Mouse (Mus musculus) neural tube, embryonic 11.5 days (tissue): ENCODE results near the gene Atoh8. TPM values are rescaled to one million over a fixed set of nuclear protein-coding genes. Genes with fewer than 3 reads are reported as not detected.

Source experiments
- ATAC-seq: fragments of 200-750 bp; cut with Nextera tagmentation; 2 replicates; pipeline ENCODE4 v1.8.0; 2017; ENCODE audit warnings: moderate number of reproducible peaks, mild to moderate bottlenecking, moderate TSS enrichment, moderate library complexity; ENCODE audit not compliant: insufficient read depth, low FRiP score, low TSS enrichment
- DNase-seq: peaks from one replicate; pipeline ENCODE4 v3.0.0-alpha.2; 2015; ENCODE audit warnings: low spot score
- H3K27ac ChIP-seq: fragments of 300-500 bp; sonication (generic); 2 replicates; pipeline ENCODE4 v1.5.1; 2014; ENCODE audit warnings: low read depth, mild to moderate bottlenecking, low read length
- H3K27me3 ChIP-seq: fragments of 300-500 bp; sonication (generic); 2 replicates; pipeline ENCODE4 v1.6.1; 2014; ENCODE audit warnings: mild to moderate bottlenecking, low read length, mixed read lengths; ENCODE audit not compliant: control insufficient read depth, insufficient read depth
- H3K36me3 ChIP-seq: fragments of 300-500 bp; sonication (generic); 2 replicates; pipeline ENCODE4 v1.6.1; 2014; ENCODE audit warnings: mild to moderate bottlenecking, low read length, moderate library complexity, mixed read lengths; ENCODE audit not compliant: control insufficient read depth, insufficient read depth
- H3K4me1 ChIP-seq: fragments of 300-500 bp; sonication (generic); 2 replicates; pipeline ENCODE4 v1.6.1; 2014; ENCODE audit warnings: low read length, mixed read lengths; ENCODE audit not compliant: control insufficient read depth, insufficient read depth
- H3K4me2 ChIP-seq: fragments of 300-500 bp; sonication (generic); 2 replicates; pipeline ENCODE4 v1.6.1; 2014; ENCODE audit warnings: low read depth, mild to moderate bottlenecking, moderate library complexity
- H3K4me3 ChIP-seq: fragments of 300-500 bp; sonication (generic); 2 replicates; pipeline ENCODE4 v1.5.1; 2014; ENCODE audit warnings: low read depth, low read length
- H3K9ac ChIP-seq: fragments of 300-500 bp; sonication (generic); 2 replicates; pipeline ENCODE4 v1.6.1; 2014; ENCODE audit warnings: mild to moderate bottlenecking, low read length
- H3K9me3 ChIP-seq: fragments of 300-500 bp; sonication (generic); 2 replicates; pipeline ENCODE4 v1.6.1; 2016; ENCODE audit warnings: low read length; ENCODE audit not compliant: control insufficient read depth
- WGBS: fragments of 180-500 bp; shearing (Covaris S2); extraction: QIAGEN DNeasy Blood & Tissue Kit; methylation state at CpG from one replicate; pipeline ENCODE4 v1.1.7; 2014; 5-methylcytosine and 5-hydroxymethylcytosine counted together
- polyA plus RNA-seq: library from polyadenylated mRNA; unstranded; fragments of >200 nt; fragmentation: Nextera tagmentation; extraction: Ambion mirVana; gene quantifications from 2 replicates; pipeline ENCODE4 v1.2.1, GENCODE M21; 2014

Atoh8 gene
- polyA plus RNA-seq, 1 experiment from 2014 or later = 8.5 TPM

GRCm38 (mm10) chr6:72171391-72171790, 64.0 kb downstream of the Atoh8 start:
- Histone ChIP-seq H3K4me3 (no peak overlapping the region), H3K9ac (no peak overlapping the region)
- WGBS = 84% methylated on average over 3 of the region's 3 CpGs

GRCm38 (mm10) chr6:72165907-72166306, 69.5 kb downstream of the Atoh8 start:
- ATAC-seq (no peak), DNase-seq (no peak)
- no peaks in the 10 kb centered on the region for H3K4me1 ChIP-seq
- no peak overlapping the region for H3K27ac ChIP-seq
- H3K27me3 ChIP-seq = no peaks in the 10 kb centered on the region
- no peak overlapping the region for H3K4me2 ChIP-seq
- WGBS = 48% methylated on average over 2 of the region's 2 CpGs
- no peak overlapping the region for H3K4me3 ChIP-seq
- no peaks in the 10 kb centered on the region for H3K36me3 ChIP-seq
- no peak overlapping the region for H3K9ac ChIP-seq
- no peaks in the 10 kb centered on the region for H3K9me3 ChIP-seq

More at GRCm38 (mm10) chr6:72171391-72171790, 64.0 kb downstream of the Atoh8 start:
- Histone ChIP-seq H3K9me3 (no peaks in the 10 kb centered on the region), H3K4me1 (no peaks in the 10 kb centered on the region), H3K27ac (no peak overlapping the region), H3K27me3 (no peaks in the 10 kb centered on the region), H3K4me2 (no peak overlapping the region), H3K36me3 (no peaks in the 10 kb centered on the region)
- DNase-seq = no peak
- ATAC-seq = no peak

GRCm38 (mm10) chr6:72164321-72165275, 70.8 kb downstream of the Atoh8 start:
- Histone ChIP-seq H3K36me3 (no peaks in the 10 kb centered on the region), H3K27me3 (no peaks in the 10 kb centered on the region), H3K4me3 (no peak overlapping the region), H3K4me1 (no peaks in the 10 kb centered on the region), H3K9me3 (no peaks in the 10 kb centered on the region), H3K27ac (no peak overlapping the region), H3K9ac (no peak overlapping the region), H3K4me2 (no peak overlapping the region)
- DNase-seq (peak; percentile 93), ATAC-seq (peak; percentile 78)
- WGBS = 19% methylated on average over 20 of the region's 20 CpGs

GRCm38 (mm10) chr6:72162155-72162890, 73.1 kb downstream of the Atoh8 start:
- Histone ChIP-seq H3K4me3 (no peak overlapping the region), H3K9me3 (no peaks in the 10 kb centered on the region), H3K9ac (peak overlapping the region; percentile 10; the same call in 1 of the 2 replicates), H3K4me2 (no peak overlapping the region), H3K27me3 (no peaks in the 10 kb centered on the region), H3K4me1 (no peaks in the 10 kb centered on the region), H3K36me3 (no peaks in the 10 kb centered on the region), H3K27ac (no peak overlapping the region)
- DNase-seq (no peak), ATAC-seq (no peak)
- 41% methylated on average over 19 of the region's 19 CpGs for WGBS

- H3K9me3 ChIP-seq = no peaks in the 10 kb centered on the region
- no peaks in the 10 kb centered on the region for H3K36me3 ChIP-seq
- no peak overlapping the region for H3K27ac ChIP-seq
- no peak overlapping the region for H3K4me3 ChIP-seq
- H3K9ac ChIP-seq = no peak overlapping the region
- no peak for DNase-seq
- no peak for ATAC-seq
- no peak overlapping the region for H3K4me2 ChIP-seq
- no peaks in the 10 kb centered on the region for H3K27me3 ChIP-seq
- no peaks in the 10 kb centered on the region for H3K4me1 ChIP-seq
- 79% methylated on average over 5 of the region's 5 CpGs for WGBS
Measured at GRCm38 (mm10) chr6:72161751-72162150, 73.6 kb downstream of the Atoh8 start.

- Histone ChIP-seq H3K36me3 (no peaks in the 10 kb centered on the region), H3K4me1 (no peaks in the 10 kb centered on the region), H3K4me3 (no peak overlapping the region), H3K9ac (no peak overlapping the region), H3K27ac (no peak overlapping the region), H3K9me3 (no peaks in the 10 kb centered on the region), H3K4me2 (no peak overlapping the region), H3K27me3 (no peaks in the 10 kb centered on the region)
- WGBS = 89% methylated on average over 3 of the region's 3 CpGs
- no peak for DNase-seq
- no peak for ATAC-seq
Measured at GRCm38 (mm10) chr6:72160991-72161390, 74.4 kb downstream of the Atoh8 start.

GRCm38 (mm10) chr6:72159861-72160395, 75.4 kb downstream of the Atoh8 start:
- DNase-seq = no peak
- 75% methylated on average over 10 of the region's 10 CpGs for WGBS
- Histone ChIP-seq H3K9me3 (no peaks in the 10 kb centered on the region), H3K4me3 (no peak overlapping the region), H3K27ac (no peak overlapping the region), H3K27me3 (no peaks in the 10 kb centered on the region), H3K4me2 (no peak overlapping the region), H3K4me1 (no peaks in the 10 kb centered on the region), H3K36me3 (no peaks in the 10 kb centered on the region), H3K9ac (no peak overlapping the region)
- no peak for ATAC-seq

GRCm38 (mm10) chr6:72158966-72159764, 76.2 kb downstream of the Atoh8 start:
- H3K36me3 ChIP-seq = no peaks in the 10 kb centered on the region
- no peaks in the 10 kb centered on the region for H3K9me3 ChIP-seq
- ATAC-seq = no peak
- H3K9ac ChIP-seq = no peak overlapping the region
- DNase-seq = no peak
- no peaks in the 10 kb centered on the region for H3K27me3 ChIP-seq
- no peaks in the 10 kb centered on the region for H3K4me1 ChIP-seq
- WGBS = 85% methylated on average over 8 of the region's 8 CpGs
- H3K4me2 ChIP-seq = no peak overlapping the region
- H3K4me3 ChIP-seq = no peak overlapping the region
- no peak overlapping the region for H3K27ac ChIP-seq
